Mouse (Mus musculus): ENCODE measurements around the gene Ttc27. TPM values are rescaled to one million over a fixed set of nuclear protein-coding genes. Genes with fewer than 3 reads are reported as not detected.
A peak's percentile ranks its signal among the peaks of the same experiment; 100 is the strongest.

Gene Ttc27
- polyA plus RNA-seq, 1 experiment from 2014 or later: 14.4 TPM

DNA sequence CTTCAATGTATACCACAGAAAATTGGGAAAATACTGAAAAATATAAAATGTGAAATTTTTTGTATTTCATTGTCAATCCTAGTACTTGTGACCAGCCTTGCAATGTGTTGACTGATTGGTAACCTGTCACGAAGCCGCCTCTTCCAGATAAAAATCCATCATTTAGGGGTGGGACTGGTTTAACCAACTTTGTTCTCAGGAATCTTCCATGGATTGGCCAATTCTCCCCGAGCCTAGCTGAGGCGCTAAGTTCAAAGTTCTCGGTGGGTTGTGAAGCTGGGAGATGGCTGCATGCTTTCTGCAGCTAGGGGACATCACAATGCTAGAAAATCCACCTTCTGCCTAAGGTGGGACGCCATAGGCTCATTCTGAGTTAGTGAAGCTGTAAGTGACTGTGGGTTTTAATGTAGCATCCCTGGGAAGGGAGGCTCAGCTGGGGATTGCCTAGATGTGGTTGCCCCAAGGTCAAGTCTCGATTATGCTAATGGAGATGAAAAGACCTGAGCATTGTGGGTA, 9.8 kb upstream of the Ttc27 start:
- 86% methylated on average over 7 of the region's 7 CpGs for WGBS
- no peak for ATAC-seq (ENCODE audit: insufficient number of reproducible peaks, low FRiP score)

DNA sequence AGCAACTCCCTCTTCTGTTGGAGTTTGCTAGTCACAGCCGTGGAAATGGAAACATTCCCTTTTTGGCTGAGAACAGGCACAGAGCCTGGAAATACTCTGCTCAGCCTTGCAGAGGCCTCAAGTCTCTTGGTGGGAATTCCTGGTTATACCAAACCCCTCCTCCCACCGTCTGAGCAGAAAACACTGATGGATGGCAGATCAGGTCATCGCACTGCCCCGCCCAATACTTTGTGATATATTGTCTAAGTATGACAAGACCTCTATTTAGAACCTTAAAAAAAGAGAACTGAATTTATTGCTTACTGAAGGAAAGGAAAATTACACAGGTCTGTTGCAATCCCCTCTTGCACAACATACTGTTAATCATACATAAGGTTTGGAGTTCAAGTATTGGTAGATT, 6.8 kb upstream of the Ttc27 start:
- Histone ChIP-seq H3K36me3 (no peaks in the 10 kb centered on the region), H3K9me3 (replicated peaks) (no peaks in the 10 kb centered on the region), H3K4me1 (replicated peaks) (no peaks in the 10 kb centered on the region), H3K4me3 (no peak overlapping the region), H3K27ac (ENCODE audit: poor library complexity, severe bottlenecking) (no peak overlapping the region), H3K27me3 (replicated peaks) (peaks cover 4% of the 10 kb centered on the region; the same call in 1 of the 2 replicates), H3K4me2 (no peak overlapping the region), H3K9ac (no peak overlapping the region)
- WGBS: 63% methylated on average over 4 of the region's 4 CpGs
- no peak for ATAC-seq (ENCODE audit: insufficient number of reproducible peaks, low FRiP score)

More for the DNA sequence above, 9.8 kb upstream of the Ttc27 start:
- peaks cover 15% of the 10 kb centered on the region for H3K36me3 ChIP-seq
- no peak overlapping the region for H3K4me3 ChIP-seq
- H3K27ac ChIP-seq (ENCODE audit: poor library complexity, severe bottlenecking): no peak overlapping the region
- H3K4me2 ChIP-seq: no peak overlapping the region
- H3K9me3 ChIP-seq (replicated peaks): no peaks in the 10 kb centered on the region
- no peaks in the 10 kb centered on the region for H3K27me3 ChIP-seq (replicated peaks)
- no peaks in the 10 kb centered on the region for H3K4me1 ChIP-seq (replicated peaks)
- H3K9ac ChIP-seq: no peak overlapping the region

DNA sequence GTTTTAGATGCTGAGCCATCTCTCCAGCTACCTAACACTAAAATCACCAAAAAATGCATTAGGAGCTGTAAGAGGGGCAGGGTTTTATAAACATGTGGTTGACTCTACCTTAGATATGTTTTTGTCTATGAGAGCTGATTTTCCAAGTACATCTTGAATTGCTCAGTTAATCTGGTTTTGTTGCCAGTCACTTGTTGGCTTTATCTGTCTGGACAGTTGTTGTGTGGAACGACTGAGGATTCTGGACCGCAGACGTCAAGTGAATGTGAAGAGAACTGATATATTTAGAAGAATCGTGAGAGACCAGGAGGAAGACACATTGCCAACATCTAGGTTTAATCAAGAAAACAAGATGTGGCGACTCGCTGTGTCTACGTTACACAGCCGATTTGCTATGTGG, 5.9 kb upstream of the Ttc27 start:
- Histone ChIP-seq H3K27ac (ENCODE audit: poor library complexity, severe bottlenecking) (no peak overlapping the region), H3K9ac (no peak overlapping the region), H3K4me3 (no peak overlapping the region), H3K4me1 (replicated peaks) (no peaks in the 10 kb centered on the region), H3K27me3 (replicated peaks) (peaks cover 8% of the 10 kb centered on the region; the same call in 1 of the 2 replicates), H3K4me2 (no peak overlapping the region), H3K36me3 (no peaks in the 10 kb centered on the region), H3K9me3 (replicated peaks) (no peaks in the 10 kb centered on the region)
- WGBS: 76% methylated on average over 8 of the region's 8 CpGs
- no peak for ATAC-seq (ENCODE audit: insufficient number of reproducible peaks, low FRiP score)

DNA sequence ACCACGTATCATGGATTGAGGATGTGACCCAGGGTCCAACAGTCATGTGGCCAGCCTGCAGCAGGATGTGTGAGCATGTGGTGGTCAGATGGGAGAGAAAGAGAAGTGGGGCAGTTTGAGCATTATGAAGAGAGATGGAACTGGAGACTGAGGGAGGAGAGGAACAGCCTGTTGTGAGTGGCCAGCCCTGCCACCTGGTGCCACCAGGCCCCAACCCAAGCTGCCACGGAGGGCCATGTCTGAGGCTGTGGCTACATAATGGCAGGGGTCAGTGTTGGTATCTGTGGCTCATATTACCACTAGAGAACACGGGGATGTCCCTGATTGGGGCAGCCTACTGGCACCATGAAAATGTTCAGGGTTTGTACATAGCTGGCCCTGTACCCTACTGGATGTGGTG, 2.4 kb upstream of the Ttc27 start:
- 0 out of 2 replicates have a peak, but pooled peaks cover 5% of the 10 kb centered on the region for H3K4me1 ChIP-seq (replicated peaks)
- 0 out of 2 replicates have a peak, but pooled peaks have one; percentile 7 for ATAC-seq (ENCODE audit: insufficient number of reproducible peaks, low FRiP score)
- 0 out of 2 replicates have a peak, but pooled peaks cover 7% of the 10 kb centered on the region for H3K36me3 ChIP-seq
- no peak overlapping the region for H3K4me2 ChIP-seq
- H3K4me3 ChIP-seq: no peak overlapping the region
- 48% methylated on average over 3 of the region's 3 CpGs for WGBS
- H3K27me3 ChIP-seq (replicated peaks): peaks cover 8% of the 10 kb centered on the region; the same call in 1 of the 2 replicates
- H3K9ac ChIP-seq: no peak overlapping the region
- H3K27ac ChIP-seq (ENCODE audit: poor library complexity, severe bottlenecking): no peak overlapping the region
- no peaks in the 10 kb centered on the region for H3K9me3 ChIP-seq (replicated peaks)

DNA sequence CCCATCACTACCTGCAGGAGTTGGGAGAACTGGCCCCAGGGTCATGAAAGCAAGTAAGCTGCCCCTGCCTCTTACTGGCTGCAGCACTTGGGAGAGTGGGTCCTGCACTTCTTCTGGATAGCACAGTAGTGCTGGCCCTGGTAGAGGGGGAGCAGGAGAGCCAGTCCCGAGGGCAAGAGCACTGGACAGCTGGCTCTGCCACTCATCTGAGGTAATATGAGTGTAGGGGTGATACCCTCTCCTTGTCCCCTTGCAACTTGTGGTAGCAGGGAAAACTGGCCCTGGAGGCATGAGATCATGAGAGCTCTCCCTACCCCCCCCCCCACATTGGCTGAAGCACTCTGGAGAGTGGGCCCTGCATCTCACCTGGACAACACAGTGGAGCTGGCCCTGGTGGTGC, 1.8 kb upstream of the Ttc27 start:
- WGBS: 65% methylated on average over 1 of the region's 1 CpGs
- ATAC-seq (ENCODE audit: insufficient number of reproducible peaks, low FRiP score): no peak
- Histone ChIP-seq H3K36me3 (0 out of 2 replicates have a peak, but pooled peaks cover 9% of the 10 kb centered on the region), H3K9ac (no peak overlapping the region), H3K27ac (ENCODE audit: poor library complexity, severe bottlenecking) (no peak overlapping the region), H3K4me3 (no peak overlapping the region), H3K4me2 (no peak overlapping the region), H3K27me3 (replicated peaks) (peaks cover 8% of the 10 kb centered on the region; the same call in 1 of the 2 replicates), H3K9me3 (replicated peaks) (no peaks in the 10 kb centered on the region), H3K4me1 (replicated peaks) (0 out of 2 replicates have a peak, but pooled peaks cover 5% of the 10 kb centered on the region)

DNA sequence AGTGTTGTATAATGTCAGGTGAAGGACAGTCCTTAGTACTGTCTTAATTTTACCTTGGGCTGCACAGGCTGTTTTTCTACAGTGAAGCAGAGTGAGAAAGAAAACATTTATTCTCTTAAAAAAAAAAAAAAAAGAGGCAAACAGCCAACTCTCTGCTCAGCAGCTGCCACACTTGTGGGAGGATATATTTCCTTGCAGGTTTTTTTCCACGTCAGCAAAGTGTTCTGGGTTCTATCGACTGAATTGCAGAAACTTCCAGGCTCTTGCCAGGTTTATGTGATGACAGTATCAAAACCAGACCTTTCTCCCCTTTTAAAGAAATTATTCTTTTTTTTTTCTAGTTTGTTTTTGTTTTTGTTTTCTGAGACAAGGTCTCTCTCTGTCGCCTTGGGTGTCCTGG, 889 bp upstream of the Ttc27 start:
- H3K4me1 ChIP-seq (replicated peaks): 0 out of 2 replicates have a peak, but pooled peaks cover 5% of the 10 kb centered on the region
- H3K36me3 ChIP-seq: peaks cover 11% of the 10 kb centered on the region; the same call in 1 of the 2 replicates
- peak overlapping the region; percentile 73 for H3K4me2 ChIP-seq
- WGBS: 43% methylated on average over 3 of the region's 3 CpGs
- H3K27ac ChIP-seq (ENCODE audit: poor library complexity, severe bottlenecking): no peak overlapping the region
- ATAC-seq (ENCODE audit: insufficient number of reproducible peaks, low FRiP score): no peak
- H3K9me3 ChIP-seq (replicated peaks): no peaks in the 10 kb centered on the region
- no peak overlapping the region for H3K9ac ChIP-seq
- peaks cover 8% of the 10 kb centered on the region; the same call in 1 of the 2 replicates for H3K27me3 ChIP-seq (replicated peaks)
- peak overlapping the region; percentile 71; the same call in 1 of the 2 replicates for H3K4me3 ChIP-seq

DNA sequence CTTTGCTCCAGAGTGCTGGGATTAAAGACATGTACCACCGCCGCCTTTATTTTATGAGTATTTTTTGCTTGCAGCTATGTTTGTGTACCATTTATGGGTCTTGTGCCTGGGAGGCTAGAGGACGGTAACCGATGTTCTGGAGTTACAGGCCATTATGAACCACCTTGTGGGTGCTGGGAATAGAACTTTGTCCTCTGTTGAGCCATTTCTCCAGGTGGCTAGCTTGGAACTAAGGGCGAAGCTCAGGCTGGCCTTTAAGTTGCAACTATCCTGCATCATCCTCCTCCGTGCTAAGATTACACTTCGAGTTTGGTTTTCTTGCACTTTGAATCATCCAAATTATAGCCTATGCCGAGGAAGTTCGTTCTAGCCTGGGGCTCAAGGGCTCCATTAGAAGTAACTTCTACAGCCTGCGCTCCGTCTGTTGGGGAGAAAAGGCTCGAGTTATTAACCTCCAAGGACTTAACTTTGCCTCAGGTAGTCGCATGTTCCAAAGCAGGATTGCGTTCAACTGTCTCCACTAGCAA, 378 bp upstream of the Ttc27 start:
- Histone ChIP-seq H3K36me3 (peaks cover 16% of the 10 kb centered on the region), H3K9ac (peak overlapping the region; percentile 66), H3K27ac (ENCODE audit: poor library complexity, severe bottlenecking) (peak overlapping the region; percentile 14; the same call in 1 of the 2 replicates), H3K4me3 (peak overlapping the region; percentile 71), H3K4me1 (replicated peaks) (0 out of 2 replicates have a peak, but pooled peaks cover 5% of the 10 kb centered on the region), H3K27me3 (replicated peaks) (peaks cover 8% of the 10 kb centered on the region; the same call in 1 of the 2 replicates), H3K4me2 (peak overlapping the region; percentile 73), H3K9me3 (replicated peaks) (no peaks in the 10 kb centered on the region)
- ATAC-seq (ENCODE audit: insufficient number of reproducible peaks, low FRiP score): peak; percentile 26; the same call in 1 of the 2 replicates
- WGBS: 8% methylated on average over 14 of the region's 14 CpGs

DNA sequence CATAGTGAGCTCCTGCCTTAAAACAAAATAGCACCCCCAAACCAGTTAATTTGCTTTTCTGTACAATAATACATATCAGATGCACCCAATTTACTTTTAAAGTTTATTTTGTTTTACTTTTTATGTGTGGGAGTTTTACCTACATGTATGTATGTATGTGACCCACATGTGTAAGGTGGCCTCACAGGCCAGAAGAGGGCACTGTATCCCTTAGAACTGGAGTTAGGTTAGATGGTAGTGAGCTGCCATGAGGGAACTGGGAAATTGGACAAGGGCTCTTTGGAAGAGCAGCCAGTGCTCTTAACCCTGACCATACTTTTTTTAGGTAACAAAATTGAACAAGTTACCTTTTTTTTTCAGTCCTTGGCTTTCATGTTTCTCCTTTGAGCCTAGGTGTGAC, 15.3 kb downstream of the Ttc27 start:
- Histone ChIP-seq H3K36me3 (peaks cover 17% of the 10 kb centered on the region; the same call in 1 of the 2 replicates), H3K9ac (no peak overlapping the region), H3K27me3 (replicated peaks) (no peaks in the 10 kb centered on the region), H3K4me1 (replicated peaks) (peaks cover 7% of the 10 kb centered on the region), H3K4me3 (no peak overlapping the region), H3K9me3 (replicated peaks) (no peaks in the 10 kb centered on the region), H3K4me2 (no peak overlapping the region), H3K27ac (ENCODE audit: poor library complexity, severe bottlenecking) (no peak overlapping the region)
- ATAC-seq (ENCODE audit: insufficient number of reproducible peaks, low FRiP score): no peak

DNA sequence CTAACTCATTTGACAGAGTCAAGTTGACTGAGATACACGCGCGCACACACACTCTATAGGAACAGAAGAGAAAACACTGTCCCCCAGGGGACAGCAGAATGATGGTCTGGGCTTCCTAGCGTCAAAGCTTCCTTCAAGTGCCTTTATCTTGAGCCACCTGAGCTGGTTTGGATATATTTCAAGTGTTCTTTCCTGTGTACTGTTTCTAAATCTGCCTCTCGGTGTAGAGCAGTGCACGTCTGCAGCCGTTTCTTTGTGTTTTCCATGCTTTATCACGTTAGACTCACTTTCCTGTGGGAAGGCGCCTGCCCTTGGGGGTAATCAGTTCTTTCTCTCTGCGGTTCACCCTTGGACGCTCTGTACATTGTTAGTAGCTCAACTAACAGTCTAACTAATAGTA, 17.9 kb downstream of the Ttc27 start:
- 43% methylated on average over 11 of the region's 11 CpGs for WGBS
- Histone ChIP-seq H3K4me1 (replicated peaks) (peaks cover 7% of the 10 kb centered on the region), H3K9ac (no peak overlapping the region), H3K27ac (ENCODE audit: poor library complexity, severe bottlenecking) (no peak overlapping the region), H3K4me2 (no peak overlapping the region), H3K36me3 (peaks cover 14% of the 10 kb centered on the region), H3K27me3 (replicated peaks) (no peaks in the 10 kb centered on the region), H3K9me3 (replicated peaks) (no peaks in the 10 kb centered on the region), H3K4me3 (no peak overlapping the region)
- peak; percentile 57 for ATAC-seq (ENCODE audit: insufficient number of reproducible peaks, low FRiP score)

DNA sequence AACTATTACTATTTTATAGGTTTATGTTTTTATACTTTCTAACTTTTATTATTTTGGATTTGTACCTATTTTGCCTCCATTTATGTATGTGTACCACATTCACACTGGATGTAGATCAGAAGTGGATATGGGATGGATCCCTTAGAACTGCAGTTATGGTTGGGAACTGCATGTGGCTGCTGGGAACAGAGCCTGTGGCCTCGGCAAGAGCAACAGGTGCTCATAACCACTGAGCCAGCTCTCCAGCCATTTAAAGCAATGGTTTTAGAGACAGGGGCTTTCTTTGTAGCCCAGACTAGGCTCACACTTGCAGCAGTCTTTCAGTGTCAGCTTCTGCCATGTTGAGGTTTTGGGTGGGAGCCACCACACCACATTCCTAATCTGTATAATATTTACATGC, 32.1 kb downstream of the Ttc27 start:
- Histone ChIP-seq H3K4me3 (no peak overlapping the region), H3K36me3 (peaks cover 11% of the 10 kb centered on the region; the same call in 1 of the 2 replicates), H3K27me3 (replicated peaks) (no peaks in the 10 kb centered on the region), H3K9ac (no peak overlapping the region), H3K27ac (ENCODE audit: poor library complexity, severe bottlenecking) (no peak overlapping the region), H3K4me1 (replicated peaks) (no peaks in the 10 kb centered on the region), H3K9me3 (replicated peaks) (no peaks in the 10 kb centered on the region), H3K4me2 (no peak overlapping the region)
- ATAC-seq (ENCODE audit: insufficient number of reproducible peaks, low FRiP score): no peak
- WGBS: 82% methylated on average over 1 of the region's 1 CpGs

DNA sequence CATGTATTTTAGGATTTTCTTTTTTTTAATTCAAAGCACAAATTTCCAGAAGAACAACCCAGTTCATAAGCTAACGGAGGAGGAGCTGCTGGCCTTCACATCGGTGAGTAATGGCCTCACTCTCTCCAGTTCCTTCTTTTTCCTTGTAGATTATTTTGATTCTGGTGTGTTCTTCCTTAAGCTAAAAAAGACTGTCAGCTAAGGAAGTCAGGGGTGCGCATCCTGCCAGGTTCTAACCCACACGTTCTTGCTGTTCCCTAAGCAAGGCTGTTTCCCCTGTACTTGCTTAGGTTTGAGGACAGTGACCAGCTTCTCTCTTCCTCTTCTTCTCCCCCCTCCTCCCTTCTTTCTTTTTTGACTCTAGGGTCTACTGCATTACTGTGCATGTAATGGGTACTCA, 33.5 kb downstream of the Ttc27 start:
- no peaks in the 10 kb centered on the region for H3K9me3 ChIP-seq (replicated peaks)
- no peaks in the 10 kb centered on the region for H3K27me3 ChIP-seq (replicated peaks)
- H3K4me2 ChIP-seq: no peak overlapping the region
- H3K27ac ChIP-seq (ENCODE audit: poor library complexity, severe bottlenecking): no peak overlapping the region
- no peaks in the 10 kb centered on the region for H3K4me1 ChIP-seq (replicated peaks)
- H3K36me3 ChIP-seq: peaks cover 9% of the 10 kb centered on the region; the same call in 1 of the 2 replicates
- ATAC-seq (ENCODE audit: insufficient number of reproducible peaks, low FRiP score): no peak
- no peak overlapping the region for H3K4me3 ChIP-seq
- H3K9ac ChIP-seq: no peak overlapping the region
- WGBS: 83% methylated on average over 4 of the region's 4 CpGs

Data from heart, embryonic 12.5 days (tissue).